Mouse (Mus musculus) midbrain, embryonic 10.5 days (tissue): ENCODE measurements at regions not wholly inside any gene's neighbourhood (a gene's known extent, or its start where the extent isn't known, plus 50 kb on each side); places are given as distances from the start of the nearest gene placed in this dataset.
A peak's percentile ranks its signal among the peaks of the same experiment; 100 is the strongest.
"Not testable (repeated sequence)": the region's sequence is repeated elsewhere in the genome, so short reads cannot be mapped to it uniquely, and the experiment has no call there.

Experiments
- DNase-seq: peaks from one replicate; pipeline ENCODE4 v3.0.0-alpha.2; 2017; ENCODE audit warnings: low spot score
- H3K27ac ChIP-seq: fragments of 300-500 bp; sonication (generic); replicated peaks from 2 replicates; pipeline ENCODE4 v1.5.1; 2016; ENCODE audit warnings: mild to moderate bottlenecking
- H3K27me3 ChIP-seq: fragments of 300-500 bp; sonication (generic); 2 replicates; pipeline ENCODE4 v1.6.1; 2016; ENCODE audit warnings: low read depth, mild to moderate bottlenecking; ENCODE audit not compliant: poor library complexity, severe bottlenecking
- H3K36me3 ChIP-seq: fragments of 300-500 bp; sonication (generic); 2 replicates; pipeline ENCODE4 v1.6.1; 2016; ENCODE audit warnings: mild to moderate bottlenecking, moderate library complexity
- H3K4me1 ChIP-seq: fragments of 300-500 bp; sonication (generic); 2 replicates; pipeline ENCODE4 v1.6.1; 2016
- H3K4me3 ChIP-seq: fragments of 300-500 bp; sonication (generic); 2 replicates; pipeline ENCODE4 v1.5.1; 2016; ENCODE audit warnings: mild to moderate bottlenecking, moderate library complexity
- H3K9me3 ChIP-seq: fragments of 300-500 bp; sonication (generic); replicated peaks from 2 replicates; pipeline ENCODE4 v1.6.1; 2016; ENCODE audit warnings: mild to moderate bottlenecking
- WGBS: fragments of 180-500 bp; shearing (Covaris S2); methylation state at CpG from one replicate; pipeline ENCODE4 v1.1.7; 2016; 5-methylcytosine and 5-hydroxymethylcytosine counted together

DNA sequence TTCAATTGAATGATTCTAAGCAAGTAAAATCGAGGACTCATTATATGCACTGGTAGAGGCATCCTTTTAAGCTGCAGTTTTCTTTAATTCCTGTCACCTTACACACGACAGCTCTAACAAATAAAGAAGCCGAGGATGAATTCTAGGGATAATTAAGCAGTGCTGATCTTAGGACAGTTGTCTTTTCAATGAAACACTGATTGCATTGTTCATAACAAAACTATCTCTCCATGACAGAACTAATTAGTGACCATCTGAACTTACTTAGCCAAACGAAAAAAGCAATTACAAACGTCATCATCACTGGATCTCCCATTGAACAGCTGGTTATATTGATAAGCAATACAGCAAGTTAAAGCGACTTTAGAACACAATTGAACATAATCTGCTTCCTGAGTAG, 1579.7 kb upstream of the G6pd2 start:
- WGBS = 54% methylated on average over 6 of the region's 6 CpGs
- H3K4me1 ChIP-seq = no peaks in the 10 kb centered on the region
- H3K9me3 ChIP-seq = no peaks in the 10 kb centered on the region
- H3K27ac ChIP-seq = no peak overlapping the region
- H3K27me3 ChIP-seq = no peaks in the 10 kb centered on the region; the same call in 1 of the 2 replicates
- no peak overlapping the region for H3K4me3 ChIP-seq
- DNase-seq = no peak
- no peaks in the 10 kb centered on the region for H3K36me3 ChIP-seq

DNA sequence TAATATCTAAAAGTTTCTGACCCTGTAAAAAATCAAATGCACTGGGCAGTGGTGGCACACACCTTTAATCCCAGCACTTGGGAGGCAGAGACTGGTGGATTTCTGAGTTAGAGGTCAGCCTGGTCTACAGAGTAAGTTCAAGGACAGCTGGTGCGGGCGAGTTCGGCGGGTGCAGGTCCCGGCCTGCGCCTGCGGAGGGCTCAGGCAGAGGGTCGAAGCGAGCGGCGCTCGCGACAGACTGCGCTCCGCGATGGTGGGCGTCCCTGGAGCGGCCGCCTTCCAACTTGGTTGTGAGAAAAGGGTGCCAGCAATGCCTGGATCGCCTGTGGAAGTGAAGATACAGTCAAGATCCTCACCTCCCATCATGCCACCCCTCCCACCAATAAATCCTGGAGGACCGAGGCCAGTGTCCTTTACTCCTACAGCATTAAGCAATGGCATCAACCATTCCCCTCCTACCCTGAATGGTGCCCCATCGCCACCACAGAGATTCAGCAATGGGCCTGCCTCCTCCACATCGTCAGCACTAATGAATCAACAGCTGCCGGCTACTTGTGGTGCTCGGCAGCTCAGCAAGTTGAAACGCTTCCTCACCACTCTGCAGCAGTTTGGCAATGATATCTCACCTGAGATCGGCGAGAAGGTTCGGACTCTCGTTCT, 1577.3 kb upstream of the G6pd2 start:
- DNase-seq = peak; percentile 17
- H3K4me3 ChIP-seq = peak overlapping the region; percentile 34
- not testable (repeated sequence) for H3K27ac ChIP-seq, H3K27me3 ChIP-seq, H3K4me1 ChIP-seq, H3K9me3 ChIP-seq, H3K36me3 ChIP-seq
- 16% methylated on average over 27 of the region's 30 CpGs for WGBS

DNA sequence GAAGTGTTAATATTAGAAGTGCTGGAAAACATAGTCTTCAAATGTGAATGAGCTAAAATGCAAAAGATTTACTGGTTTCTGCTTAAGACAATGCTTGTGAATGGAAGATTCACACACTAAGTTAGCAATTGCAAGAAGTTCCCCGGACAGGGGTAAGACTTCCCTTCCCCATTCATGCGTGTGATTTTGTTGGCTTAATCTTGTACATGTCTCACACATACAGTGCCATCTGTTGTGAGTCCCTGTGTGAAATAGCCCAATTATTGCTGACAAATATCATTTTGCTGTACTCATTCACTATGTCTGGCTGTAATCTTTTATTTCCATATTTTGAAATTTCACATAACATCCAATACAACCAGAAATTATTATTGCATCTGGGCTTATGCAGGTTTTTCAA, 1564.4 kb upstream of the G6pd2 start:
- WGBS = 88% methylated on average over 2 of the region's 2 CpGs
- Histone ChIP-seq H3K27ac (no peak overlapping the region), H3K36me3 (no peaks in the 10 kb centered on the region), H3K27me3 (no peaks in the 10 kb centered on the region), H3K9me3 (no peaks in the 10 kb centered on the region), H3K4me3 (no peak overlapping the region), H3K4me1 (no peaks in the 10 kb centered on the region)
- DNase-seq = no peak

DNA sequence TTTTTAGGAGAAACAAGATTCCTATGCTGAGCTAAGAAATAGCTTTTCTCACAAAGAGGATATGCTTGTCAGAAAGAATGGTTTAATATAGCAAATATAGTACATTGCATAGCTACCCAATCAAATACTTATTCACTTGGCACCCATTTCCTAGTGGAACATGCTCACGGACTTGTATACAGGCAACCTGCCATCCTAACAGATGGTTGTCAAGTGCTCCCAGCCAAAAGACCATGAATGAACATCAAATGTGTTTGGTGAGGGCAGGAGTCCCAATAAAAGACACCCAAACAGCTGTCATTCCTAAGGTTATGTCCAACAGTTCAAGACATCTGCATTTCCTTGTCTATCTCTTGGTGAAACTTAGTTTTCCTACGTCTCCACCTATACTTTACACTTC, 1531.9 kb upstream of the G6pd2 start:
- Histone ChIP-seq H3K36me3 (no peaks in the 10 kb centered on the region), H3K27me3 (no peaks in the 10 kb centered on the region), H3K4me1 (no peaks in the 10 kb centered on the region), H3K27ac (no peak overlapping the region), H3K9me3 (no peaks in the 10 kb centered on the region), H3K4me3 (no peak overlapping the region)
- 85% methylated on average over 2 of the region's 2 CpGs for WGBS
- no peak for DNase-seq
